Mouse (Mus musculus) layer of hippocampus, postnatal 36 days (tissue): ENCODE results near the gene Rab7. TPM values are rescaled to one million over a fixed set of nuclear protein-coding genes. Genes with fewer than 3 reads are reported as not detected.

ENCODE experiments used
- DNase-seq, 2 experiments: peaks; one replicate each; pipeline ENCODE4 v3.0.0; 2022
- total RNA-seq, 2 experiments: library from RNA; stranded (reverse); gene quantifications; 2 replicates each; pipeline ENCODE4 v1.2.3; 2021

Rab7 gene
- total RNA-seq: 100 to 1,000 TPM; 312 to 316 TPM

- peak; percentile 95 to 97 for DNase-seq
Measured at GRCm38 (mm10) chr6:88044577-88045405, at the start of gene Rab7. Gene Rab7, minus strand, starts transcription at chr6:88045270.

GRCm38 (mm10) chr6:88088971-88089370 lies 43.9 kb upstream of the Rab7 start:
- DNase-seq: no peak

- DNase-seq: peak; percentile 96 to 97
Measured at GRCm38 (mm10) chr6:88084278-88085151, 39.4 kb upstream of the Rab7 start, which contains the start of gene Rpn1. Gene Rpn1, plus strand, starts transcription at chr6:88084482.

GRCm38 (mm10) chr6:88083672-88084071 lies 38.6 kb upstream of the Rab7 start:
- no peak for DNase-seq

- DNase-seq: no peak
Measured at GRCm38 (mm10) chr6:88083095-88083494, 38.0 kb upstream of the Rab7 start.

GRCm38 (mm10) chr6:88075960-88076517 lies 31.0 kb upstream of the Rab7 start:
- DNase-seq: no peak

- DNase-seq: peak; percentile 93
Measured at GRCm38 (mm10) chr6:88074752-88075554, 29.9 kb upstream of the Rab7 start.

GRCm38 (mm10) chr6:88071216-88071615 lies 26.1 kb upstream of the Rab7 start:
- DNase-seq: no peak

- DNase-seq: no peak
Measured at GRCm38 (mm10) chr6:88070468-88070867, 25.4 kb upstream of the Rab7 start.

GRCm38 (mm10) chr6:88068739-88069138 lies 23.7 kb upstream of the Rab7 start:
- DNase-seq: no peak

GRCm38 (mm10) chr6:88067722-88068121 lies 22.7 kb upstream of the Rab7 start:
- no peak for DNase-seq

GRCm38 (mm10) chr6:88065968-88066367 lies 20.9 kb upstream of the Rab7 start:
- no peak for DNase-seq

- peak in 1 of 2 experiments; percentile 6 for DNase-seq
Measured at GRCm38 (mm10) chr6:88065116-88065515, 20.0 kb upstream of the Rab7 start.

GRCm38 (mm10) chr6:88064072-88064642 lies 19.1 kb upstream of the Rab7 start:
- no peak for DNase-seq

- no peak for DNase-seq
Measured at GRCm38 (mm10) chr6:88062398-88062797, 17.3 kb upstream of the Rab7 start.

GRCm38 (mm10) chr6:88061406-88061805 lies 16.3 kb upstream of the Rab7 start:
- DNase-seq: no peak

GRCm38 (mm10) chr6:88060602-88061001 lies 15.5 kb upstream of the Rab7 start:
- DNase-seq: no peak

GRCm38 (mm10) chr6:88059903-88060302 lies 14.8 kb upstream of the Rab7 start:
- no peak for DNase-seq

GRCm38 (mm10) chr6:88056866-88057265 lies 11.8 kb upstream of the Rab7 start:
- DNase-seq: peak in 1 of 2 experiments; percentile 9

- DNase-seq: no peak
Measured at GRCm38 (mm10) chr6:88055663-88056062, 10.6 kb upstream of the Rab7 start.

- DNase-seq: no peak
Measured at GRCm38 (mm10) chr6:88054081-88054835, 9.2 kb upstream of the Rab7 start.
